Mouse (Mus musculus): ENCODE measurements around the gene Tex13b. TPM values are rescaled to one million over a fixed set of nuclear protein-coding genes. Genes with fewer than 3 reads are reported as not detected.

Tex13b gene
- polyA plus RNA-seq, 1 experiment from 2014 or later: 0.18 TPM

- ATAC-seq (replicated peaks; ENCODE audit: low FRiP score, low read depth) (no peak), DNase-seq (ENCODE audit: low spot score) (no peak)
- no peak for TF ChIP-seq CTCF (IDR thresholded peaks at IDR 0.05; ENCODE audit: low read depth)
- 66% methylated on average over 3 of the region's 3 CpGs for WGBS
- Histone ChIP-seq H3K9ac (ENCODE audit: low read depth, low read length) (no peak overlapping the region), H3K4me2 (ENCODE audit: low read length) (no peak overlapping the region), H3K4me3 (replicated peaks; ENCODE audit: low read depth, low read length) (no peak overlapping the region), H3K4me1 (replicated peaks; ENCODE audit: insufficient read depth, low read length) (no peaks in the 10 kb centered on the region), H3K9me3 (replicated peaks; ENCODE audit: low read length) (no peaks in the 10 kb centered on the region), H3K36me3 (ENCODE audit: insufficient read depth, low read length) (no peaks in the 10 kb centered on the region), H3K27ac (no peak overlapping the region), H3K27me3 (ENCODE audit: insufficient read depth, low read length) (no peaks in the 10 kb centered on the region)
Measured at GRCm38 (mm10) chrX:140838077-140838476, 24.8 kb upstream of the Tex13b start.

GRCm38 (mm10) chrX:140831706-140832105, 18.5 kb upstream of the Tex13b start:
- H3K9me3 ChIP-seq (replicated peaks; ENCODE audit: low read length): no peaks in the 10 kb centered on the region
- no peak for TF ChIP-seq CTCF (IDR thresholded peaks at IDR 0.05; ENCODE audit: low read depth)
- WGBS: 79% methylated on average over 4 of the region's 4 CpGs
- DNase-seq (ENCODE audit: low spot score): no peak
- ATAC-seq (replicated peaks; ENCODE audit: low FRiP score, low read depth): no peak
- H3K36me3 ChIP-seq (ENCODE audit: insufficient read depth, low read length): no peaks in the 10 kb centered on the region
- no peak overlapping the region for H3K9ac ChIP-seq (ENCODE audit: low read depth, low read length)
- H3K4me3 ChIP-seq (replicated peaks; ENCODE audit: low read depth, low read length): no peak overlapping the region
- no peak overlapping the region for H3K4me2 ChIP-seq (ENCODE audit: low read length)
- no peak overlapping the region for H3K27ac ChIP-seq
- no peaks in the 10 kb centered on the region for H3K4me1 ChIP-seq (replicated peaks; ENCODE audit: insufficient read depth, low read length)
- no peaks in the 10 kb centered on the region for H3K27me3 ChIP-seq (ENCODE audit: insufficient read depth, low read length)

- Histone ChIP-seq H3K4me3 (replicated peaks; ENCODE audit: low read depth, low read length) (no peak overlapping the region), H3K9ac (ENCODE audit: low read depth, low read length) (no peak overlapping the region), H3K4me1 (replicated peaks; ENCODE audit: insufficient read depth, low read length) (no peaks in the 10 kb centered on the region), H3K27ac (no peak overlapping the region), H3K9me3 (replicated peaks; ENCODE audit: low read length) (no peaks in the 10 kb centered on the region), H3K4me2 (ENCODE audit: low read length) (no peak overlapping the region), H3K27me3 (ENCODE audit: insufficient read depth, low read length) (no peaks in the 10 kb centered on the region), H3K36me3 (ENCODE audit: insufficient read depth, low read length) (no peaks in the 10 kb centered on the region)
- DNase-seq (ENCODE audit: low spot score) (no peak), ATAC-seq (replicated peaks; ENCODE audit: low FRiP score, low read depth) (no peak)
- no peak for TF ChIP-seq CTCF (IDR thresholded peaks at IDR 0.05; ENCODE audit: low read depth)
- WGBS: 79% methylated on average over 17 of the region's 17 CpGs
Measured at GRCm38 (mm10) chrX:140822295-140822694, 9.1 kb upstream of the Tex13b start.

- TF ChIP-seq CTCF (IDR thresholded peaks at IDR 0.05; ENCODE audit: low read depth): no peak
- no peak for DNase-seq (ENCODE audit: low spot score)
- no peak overlapping the region for H3K4me2 ChIP-seq (ENCODE audit: low read length)
- H3K4me1 ChIP-seq (replicated peaks; ENCODE audit: insufficient read depth, low read length): no peaks in the 10 kb centered on the region
- no peak overlapping the region for H3K9ac ChIP-seq (ENCODE audit: low read depth, low read length)
- H3K27ac ChIP-seq: no peak overlapping the region
- H3K36me3 ChIP-seq (ENCODE audit: insufficient read depth, low read length): no peaks in the 10 kb centered on the region
- no peaks in the 10 kb centered on the region for H3K27me3 ChIP-seq (ENCODE audit: insufficient read depth, low read length)
- H3K9me3 ChIP-seq (replicated peaks; ENCODE audit: low read length): no peaks in the 10 kb centered on the region
- ATAC-seq (replicated peaks; ENCODE audit: low FRiP score, low read depth): no peak
- no peak overlapping the region for H3K4me3 ChIP-seq (replicated peaks; ENCODE audit: low read depth, low read length)
- WGBS: 86% methylated on average over 2 of the region's 2 CpGs
Measured at GRCm38 (mm10) chrX:140805340-140805739, 7.9 kb downstream of the Tex13b start.

- Histone ChIP-seq H3K27ac (no peak overlapping the region), H3K36me3 (ENCODE audit: insufficient read depth, low read length) (no peaks in the 10 kb centered on the region), H3K4me2 (ENCODE audit: low read length) (no peak overlapping the region), H3K9me3 (replicated peaks; ENCODE audit: low read length) (no peaks in the 10 kb centered on the region), H3K4me1 (replicated peaks; ENCODE audit: insufficient read depth, low read length) (no peaks in the 10 kb centered on the region), H3K9ac (ENCODE audit: low read depth, low read length) (no peak overlapping the region), H3K27me3 (ENCODE audit: insufficient read depth, low read length) (no peaks in the 10 kb centered on the region), H3K4me3 (replicated peaks; ENCODE audit: low read depth, low read length) (no peak overlapping the region)
- DNase-seq (ENCODE audit: low spot score) (no peak), ATAC-seq (replicated peaks; ENCODE audit: low FRiP score, low read depth) (no peak)
- no peak for TF ChIP-seq CTCF (IDR thresholded peaks at IDR 0.05; ENCODE audit: low read depth)
- WGBS: 60% methylated on average over 1 of the region's 1 CpGs
Measured at GRCm38 (mm10) chrX:140769794-140770193, 43.4 kb downstream of the Tex13b start.

Other genes with a start within 250 kb of the Tex13b start
- gene Tsc22d3, start 212.8 kb downstream of the Tex13b start, polyA plus RNA-seq (2015; fragmentation: Nextera tagmentation; extraction: Ambion mirVana): 88.0 and 99.3 TPM in 2 replicates
- 5.6 and 5.9 TPM in 2 replicates for gene Mid2, start 148.8 kb downstream of the Tex13b start, polyA plus RNA-seq (2015; fragmentation: Nextera tagmentation; extraction: Ambion mirVana)
- gene Vsig1, start 94.2 kb upstream of the Tex13b start, polyA plus RNA-seq (2015; fragmentation: Nextera tagmentation; extraction: Ambion mirVana): 0.74 and 0.77 TPM in 2 replicates
- gene Psmd10, start 143.3 kb upstream of the Tex13b start, polyA plus RNA-seq (2015; fragmentation: Nextera tagmentation; extraction: Ambion mirVana): 58.1 and 59.1 TPM in 2 replicates
- gene Atg4a, start 143.5 kb upstream of the Tex13b start, polyA plus RNA-seq (2015; fragmentation: Nextera tagmentation; extraction: Ambion mirVana): 26.6 and 30.8 TPM in 2 replicates

Data from kidney, postnatal 0 days (tissue).